Mouse (Mus musculus) forebrain, embryonic 14.5 days (tissue): Measurements from ENCODE around the gene Fgf4. TPM values are rescaled to one million over a fixed set of nuclear protein-coding genes. Genes with fewer than 3 reads are reported as not detected.
"Not testable (repeated sequence)": the region's sequence is repeated elsewhere in the genome, so short reads cannot be mapped to it uniquely, and the experiment has no call there.

Source experiments
- ATAC-seq: fragments of 200-750 bp; cut with Nextera tagmentation; 2 replicates; pipeline ENCODE4 v1.8.0; 2017; ENCODE audit warnings: mild to moderate bottlenecking, moderate library complexity
- DNase-seq: peaks from one replicate; pipeline ENCODE4 v3.0.0-alpha.2; 2015; ENCODE audit warnings: low spot score
- H3K27ac ChIP-seq: fragments of 300-500 bp; sonication (generic); 2 replicates; pipeline ENCODE4 v1.5.1; 2014; ENCODE audit warnings: low read depth, mild to moderate bottlenecking, control low read depth, low read length, moderate library complexity
- H3K27me3 ChIP-seq: fragments of 300-500 bp; sonication (generic); replicated peaks from 2 replicates; pipeline ENCODE4 v1.6.1; 2014; ENCODE audit warnings: low read length, control low read depth, mixed read lengths; ENCODE audit not compliant: control insufficient read depth, insufficient read depth
- H3K36me3 ChIP-seq: fragments of 300-500 bp; sonication (generic); 2 replicates; pipeline ENCODE4 v1.6.1; 2014; ENCODE audit warnings: low read length, control low read depth; ENCODE audit not compliant: control insufficient read depth, insufficient read depth
- H3K4me1 ChIP-seq: fragments of 300-500 bp; sonication (generic); 2 replicates; pipeline ENCODE4 v1.6.1; 2014; ENCODE audit warnings: antibody characterized with exemption, low read length, control low read depth; ENCODE audit not compliant: control insufficient read depth, insufficient read depth
- H3K4me2 ChIP-seq: fragments of 300-500 bp; sonication (generic); 2 replicates; pipeline ENCODE4 v1.6.1; 2014; ENCODE audit warnings: mild to moderate bottlenecking, control low read depth, low read length
- H3K4me3 ChIP-seq: fragments of 300-500 bp; sonication (generic); 2 replicates; pipeline ENCODE4 v1.5.1; 2014; ENCODE audit warnings: low read depth, low read length, control low read depth
- H3K9ac ChIP-seq: fragments of 300-500 bp; sonication (generic); 2 replicates; pipeline ENCODE4 v1.6.1; 2014; ENCODE audit warnings: mild to moderate bottlenecking, low read length, control low read depth, moderate library complexity
- H3K9me3 ChIP-seq: fragments of 300-500 bp; sonication (generic); replicated peaks from 2 replicates; pipeline ENCODE4 v1.6.1; 2016; ENCODE audit warnings: low read length, control low read depth, mixed read lengths; ENCODE audit not compliant: control insufficient read depth
- WGBS: fragments of 180-500 bp; shearing (Covaris S2); extraction: QIAGEN DNeasy Blood & Tissue Kit; methylation state at CpG from one replicate; pipeline ENCODE4 v1.1.7; 2014; 5-methylcytosine and 5-hydroxymethylcytosine counted together
- polyA plus RNA-seq: library from polyadenylated mRNA; unstranded; fragments of >200 nt; fragmentation: Nextera tagmentation; extraction: Ambion mirVana; gene quantifications from 2 replicates; pipeline ENCODE4 v1.2.1, GENCODE M21; 2014

Fgf4 gene
- polyA plus RNA-seq, 1 experiment from 2014 or later, result not detected

DNA sequence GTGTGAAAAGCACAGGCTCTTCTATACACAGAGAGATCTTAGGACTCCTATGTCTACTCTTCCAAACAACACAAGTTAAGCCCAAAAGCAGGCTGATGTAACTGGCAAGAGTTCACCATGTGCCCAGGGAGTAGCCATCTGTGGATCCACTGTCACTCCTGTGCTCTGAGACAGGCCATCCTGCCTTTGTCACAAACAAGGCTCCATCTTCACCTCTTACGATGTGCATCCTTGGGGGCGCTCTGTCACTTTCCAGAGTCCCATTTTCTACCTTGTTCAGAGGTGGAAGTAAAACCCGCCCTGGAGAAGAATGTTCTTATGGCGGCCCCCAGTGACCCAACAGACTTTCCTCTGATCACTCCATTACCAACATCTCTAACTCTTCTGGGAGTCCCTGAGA, 47.5 kb downstream of the Fgf4 start:
- H3K9ac ChIP-seq, result peak overlapping the region; percentile 54
- H3K36me3 ChIP-seq, result no peaks in the 10 kb centered on the region
- peak overlapping the region; percentile 41 for H3K4me3 ChIP-seq
- no peaks in the 10 kb centered on the region for H3K9me3 ChIP-seq
- ATAC-seq (peak; percentile 9; the same call in 1 of the 2 replicates), DNase-seq (peak; percentile 39)
- H3K27me3 ChIP-seq, result peaks cover 12% of the 10 kb centered on the region; the same call in 1 of the 2 replicates
- WGBS, result 1% methylated on average over 4 of the region's 4 CpGs
- H3K27ac ChIP-seq, result peak overlapping the region; percentile 63
- H3K4me1 ChIP-seq, result peaks cover 22% of the 10 kb centered on the region
- H3K4me2 ChIP-seq, result peak overlapping the region; percentile 92

DNA sequence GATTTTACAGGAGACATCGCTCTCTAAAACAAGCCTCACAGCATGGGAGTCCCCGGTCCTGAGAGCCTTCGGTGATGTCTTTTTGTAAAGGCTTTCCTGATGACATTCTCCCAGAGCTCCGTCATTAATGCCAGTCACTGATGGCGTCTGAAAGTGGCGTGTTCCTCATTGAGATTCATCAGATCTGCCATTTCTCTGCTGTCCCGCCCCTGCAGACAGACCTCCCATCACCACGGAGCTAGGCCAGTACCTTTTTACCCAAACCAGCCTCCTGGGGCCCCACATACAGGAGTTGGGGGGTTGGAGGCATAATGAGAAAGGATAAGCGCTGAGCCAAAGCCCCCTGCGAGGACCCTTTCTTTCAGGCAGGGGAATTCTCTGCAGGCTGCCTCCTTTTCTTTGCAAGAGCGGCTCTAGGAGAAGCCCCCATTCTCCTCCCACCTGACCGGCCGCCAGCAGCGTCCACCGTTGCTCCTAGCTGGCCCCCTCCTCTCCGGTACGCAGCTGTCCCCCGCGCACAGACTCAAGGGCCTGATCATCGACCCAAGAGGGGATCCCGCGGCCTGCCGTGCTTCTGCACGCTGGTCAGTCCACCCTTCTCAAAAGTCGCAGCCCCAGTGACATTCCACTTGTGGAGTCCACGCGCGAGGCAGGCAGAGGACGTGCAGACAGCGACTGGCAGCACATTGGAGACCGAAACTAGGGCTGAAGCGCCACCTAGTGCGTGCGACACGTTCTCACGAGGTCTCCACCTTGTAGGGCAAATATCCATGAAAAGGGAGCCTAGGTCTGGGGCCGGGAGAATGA, 48.3 kb downstream of the Fgf4 start:
- peak; percentile 76 for ATAC-seq
- Histone ChIP-seq H3K27me3 (peaks cover 12% of the 10 kb centered on the region; the same call in 1 of the 2 replicates), H3K9me3 (no peaks in the 10 kb centered on the region), H3K4me2 (peak overlapping the region; percentile 92), H3K36me3 (no peaks in the 10 kb centered on the region), H3K27ac (peak overlapping the region; percentile 65), H3K4me3 (peak overlapping the region; percentile 41), H3K9ac (peak overlapping the region; percentile 59), H3K4me1 (peaks cover 22% of the 10 kb centered on the region)
- under 1% methylated on average over 37 of the region's 37 CpGs for WGBS
- peak; percentile 90 for DNase-seq

DNA sequence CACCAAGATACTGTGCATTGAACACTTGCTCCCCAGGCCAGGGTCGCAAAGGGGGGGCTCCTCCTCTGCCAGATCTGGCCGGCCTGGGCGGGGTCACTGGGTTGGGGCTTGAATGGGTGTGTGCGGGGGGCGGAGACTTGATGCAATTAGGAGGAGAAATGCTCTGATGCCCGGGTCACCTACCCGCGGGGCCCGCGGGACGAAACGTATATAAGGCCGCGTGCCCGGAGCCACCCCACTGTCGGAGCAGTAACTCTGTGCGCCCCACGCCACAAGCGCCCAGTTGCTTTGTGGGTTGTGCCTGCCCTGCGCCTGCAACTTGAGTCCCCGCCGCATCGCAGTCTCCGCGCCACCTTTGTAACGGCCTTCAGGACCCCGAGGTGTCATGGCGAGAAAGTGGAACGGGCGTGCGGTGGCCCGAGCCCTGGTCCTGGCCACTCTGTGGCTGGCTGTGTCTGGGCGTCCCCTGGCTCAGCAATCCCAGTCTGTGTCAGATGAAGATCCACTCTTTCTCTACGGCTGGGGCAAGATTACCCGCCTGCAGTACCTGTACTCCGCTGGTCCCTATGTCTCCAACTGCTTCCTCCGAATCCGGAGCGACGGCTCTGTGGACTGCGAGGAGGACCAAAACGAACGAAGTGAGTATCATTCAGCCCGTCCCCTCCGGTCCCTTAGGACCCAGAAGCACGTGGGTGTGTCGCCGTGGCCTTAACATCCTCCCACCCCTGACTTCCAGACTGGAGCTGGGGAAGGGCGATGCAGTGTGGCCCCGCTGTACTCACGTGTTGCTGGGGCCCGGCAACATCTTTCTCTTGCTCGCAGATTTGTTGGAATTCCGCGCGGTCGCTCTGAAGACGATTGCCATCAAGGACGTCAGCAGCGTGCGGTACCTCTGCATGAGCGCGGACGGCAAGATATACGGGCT, 49.4 kb downstream of the Fgf4 start, which contains the start of gene Fgf15:
Fgf15 (plus strand) TSS at position 238 of the 925 bp plus-strand sequence.
- WGBS, result under 1% methylated on average over 64 of the region's 65 CpGs
- H3K4me1 ChIP-seq, result peaks cover 22% of the 10 kb centered on the region
- H3K9ac ChIP-seq, result peak within 1 kb of the TSS; percentile 59
- H3K36me3 ChIP-seq, result no peaks in the 10 kb centered on the region
- DNase-seq (peak; percentile 56), ATAC-seq (peak; percentile 15)
- no peaks in the 10 kb centered on the region for H3K9me3 ChIP-seq
- H3K27ac ChIP-seq, result peak within 1 kb of the TSS; percentile 65; the same call in 1 of the 2 replicates
- peak within 1 kb of the TSS; percentile 92 for H3K4me2 ChIP-seq
- peak within 1 kb of the TSS; percentile 41 for H3K4me3 ChIP-seq
- H3K27me3 ChIP-seq, result peaks cover 12% of the 10 kb centered on the region; the same call in 1 of the 2 replicates

DNA sequence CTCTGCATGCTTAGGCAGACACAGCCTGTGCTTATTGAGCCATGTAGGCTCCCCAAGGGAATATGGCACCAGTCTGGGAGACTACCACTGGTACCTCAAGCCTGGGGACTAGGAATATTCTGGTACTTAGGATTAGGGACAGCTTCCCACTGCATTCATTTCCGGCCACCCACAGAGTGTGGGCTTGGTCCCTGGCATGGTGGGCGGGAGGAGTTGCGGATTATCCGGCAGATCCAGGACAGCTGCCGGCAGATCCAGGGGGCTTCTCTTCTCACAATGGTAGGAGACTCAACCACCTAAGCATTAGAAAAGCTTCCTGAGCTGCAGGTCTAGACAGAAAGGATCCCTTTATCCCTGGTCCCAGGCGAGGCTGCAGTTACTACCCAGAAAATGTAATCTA, 51.3 kb downstream of the Fgf4 start:
- H3K9me3 ChIP-seq, result no peaks in the 10 kb centered on the region
- 29% methylated on average over 6 of the region's 6 CpGs for WGBS
- H3K27ac ChIP-seq, result no peak overlapping the region
- DNase-seq (no peak), ATAC-seq (no peak)
- H3K4me1 ChIP-seq, result peaks cover 22% of the 10 kb centered on the region
- peak overlapping the region; percentile 5; the same call in 1 of the 2 replicates for H3K4me3 ChIP-seq
- peaks cover 12% of the 10 kb centered on the region; the same call in 1 of the 2 replicates for H3K27me3 ChIP-seq
- no peaks in the 10 kb centered on the region for H3K36me3 ChIP-seq
- no peak overlapping the region for H3K9ac ChIP-seq
- peak overlapping the region; percentile 92 for H3K4me2 ChIP-seq

DNA sequence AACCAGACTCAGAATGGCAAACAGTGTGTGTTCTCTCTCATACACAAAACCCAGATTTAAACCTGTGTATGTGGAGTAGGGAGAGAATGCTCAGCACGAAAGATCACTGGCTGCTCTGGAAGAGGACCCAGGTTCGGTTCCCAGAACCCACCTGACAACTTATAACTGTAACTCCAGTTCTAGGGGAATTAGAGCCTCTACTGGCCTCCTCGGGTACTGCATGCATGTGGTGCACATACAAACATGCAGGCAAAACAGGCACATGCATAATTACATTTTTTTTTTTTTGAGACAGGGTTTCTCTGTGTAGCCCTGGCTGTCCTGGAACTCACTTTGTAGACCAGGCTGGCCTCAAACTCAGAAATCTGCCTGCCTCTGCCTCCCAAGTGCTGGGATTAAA, 58.3 kb downstream of the Fgf4 start:
- not testable (repeated sequence) for ATAC-seq, H3K4me2 ChIP-seq, H3K27me3 ChIP-seq, H3K27ac ChIP-seq, H3K9me3 ChIP-seq, H3K4me1 ChIP-seq, H3K36me3 ChIP-seq, H3K9ac ChIP-seq, DNase-seq, H3K4me3 ChIP-seq
- 92% methylated on average over 3 of the region's 3 CpGs for WGBS

DNA sequence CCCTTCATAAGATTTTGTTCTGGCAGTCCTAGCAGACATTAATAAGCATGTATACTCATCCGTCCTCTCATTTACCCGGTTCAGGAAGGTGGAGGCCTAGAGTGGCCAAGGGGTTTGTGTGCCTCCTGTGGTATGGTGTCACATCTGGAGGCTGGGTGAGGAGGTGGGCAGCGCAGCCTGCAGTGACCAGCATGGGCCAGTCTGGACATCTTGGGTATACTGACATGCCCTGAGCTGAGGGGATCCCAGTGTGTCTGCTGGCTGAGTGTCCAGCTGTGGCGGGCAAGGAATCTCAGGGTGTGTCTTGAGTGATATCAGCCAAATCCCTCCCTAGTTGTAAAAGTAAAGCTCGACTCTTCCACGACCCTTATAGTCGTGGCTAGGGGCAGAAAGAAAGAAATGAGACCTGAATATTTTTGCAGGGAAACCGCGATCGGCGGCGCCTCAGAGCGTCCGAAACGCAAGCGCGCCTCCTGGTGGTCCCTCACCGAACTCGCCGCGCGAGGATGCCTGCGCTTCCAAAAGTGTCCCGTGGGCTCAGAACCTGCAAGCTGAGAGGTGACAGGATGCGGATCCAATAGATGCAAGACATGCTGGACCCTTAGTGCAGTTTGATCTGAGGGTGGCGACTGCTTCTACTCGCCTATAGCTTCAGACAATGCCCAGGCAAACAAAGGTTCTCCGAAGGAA, 59.7 kb downstream of the Fgf4 start:
- DNase-seq (peak; percentile 79), ATAC-seq (peak; percentile 65)
- no peak overlapping the region for H3K27ac ChIP-seq
- WGBS, result 11% methylated on average over 28 of the region's 28 CpGs
- H3K9me3 ChIP-seq, result peaks cover 3% of the 10 kb centered on the region; the same call in 1 of the 2 replicates
- H3K27me3 ChIP-seq, result no peaks in the 10 kb centered on the region
- no peaks in the 10 kb centered on the region for H3K4me1 ChIP-seq
- H3K4me3 ChIP-seq, result no peak overlapping the region
- peak overlapping the region; percentile 39; the same call in 1 of the 2 replicates for H3K4me2 ChIP-seq
- no peaks in the 10 kb centered on the region for H3K36me3 ChIP-seq
- no peak overlapping the region for H3K9ac ChIP-seq

DNA sequence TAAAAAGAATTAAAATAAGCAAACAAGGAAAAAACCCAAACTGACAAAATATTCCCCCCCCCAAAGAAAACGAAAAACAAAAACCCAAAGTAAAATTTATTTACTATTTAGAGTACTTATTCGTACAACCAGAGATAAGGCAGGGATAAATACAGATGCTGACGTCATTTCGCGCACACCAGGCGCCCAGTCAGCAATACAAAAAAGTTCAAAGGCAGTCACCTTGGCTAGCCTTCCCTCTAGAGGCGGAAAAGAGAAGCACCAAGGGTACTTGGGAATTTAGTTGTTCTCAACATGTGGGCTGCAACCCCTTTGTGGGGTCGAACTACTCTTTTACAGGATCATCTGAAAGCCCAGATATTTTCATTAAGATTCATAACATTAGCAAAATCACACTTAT, 60.6 kb downstream of the Fgf4 start:
- no peaks in the 10 kb centered on the region for H3K27me3 ChIP-seq
- DNase-seq (peak; percentile 23), ATAC-seq (no peak)
- peaks cover 3% of the 10 kb centered on the region; the same call in 1 of the 2 replicates for H3K9me3 ChIP-seq
- H3K4me2 ChIP-seq, result no peak overlapping the region
- H3K27ac ChIP-seq, result no peak overlapping the region
- H3K9ac ChIP-seq, result no peak overlapping the region
- no peak overlapping the region for H3K4me3 ChIP-seq
- 18% methylated on average over 8 of the region's 8 CpGs for WGBS
- no peaks in the 10 kb centered on the region for H3K36me3 ChIP-seq
- H3K4me1 ChIP-seq, result no peaks in the 10 kb centered on the region

DNA sequence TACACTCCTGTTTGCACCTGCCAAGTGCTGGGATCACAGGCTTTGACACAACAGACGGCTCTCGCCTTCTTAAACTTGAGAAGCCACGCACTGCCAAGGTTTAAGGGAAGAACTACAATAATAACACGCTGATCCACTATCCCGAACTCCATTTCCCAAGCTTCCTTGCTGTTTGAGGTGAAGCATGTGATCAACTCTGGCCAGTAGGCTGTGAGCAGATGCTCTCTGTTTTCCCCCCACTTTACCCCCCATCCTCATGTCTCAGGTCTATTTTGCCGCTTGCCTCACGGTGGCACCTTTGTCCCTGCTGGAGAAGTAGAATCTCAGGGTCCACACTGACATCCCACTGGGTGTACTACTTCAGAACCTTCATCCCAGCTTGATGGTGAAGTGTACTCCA, 61.5 kb downstream of the Fgf4 start:
- ATAC-seq (peak; percentile 56; the same call in 1 of the 2 replicates), DNase-seq (peak; percentile 61)
- Histone ChIP-seq H3K27me3 (no peaks in the 10 kb centered on the region), H3K4me2 (no peak overlapping the region), H3K4me1 (no peaks in the 10 kb centered on the region), H3K36me3 (no peaks in the 10 kb centered on the region), H3K9ac (no peak overlapping the region), H3K4me3 (no peak overlapping the region), H3K27ac (no peak overlapping the region), H3K9me3 (peaks cover 3% of the 10 kb centered on the region; the same call in 1 of the 2 replicates)
- 34% methylated on average over 7 of the region's 7 CpGs for WGBS
